Mouse (Mus musculus) hindbrain, embryonic 16.5 days (tissue): ENCODE data around the gene Glp1r. TPM values are rescaled to one million over a fixed set of nuclear protein-coding genes. Genes with fewer than 3 reads are reported as not detected.

Experiments
- ATAC-seq: fragments of 200-750 bp; cut with Nextera tagmentation; 2 replicates; pipeline ENCODE4 v1.8.0; 2017; ENCODE audit warnings: moderate TSS enrichment, moderate library complexity
- H3K27ac ChIP-seq: fragments of 300-500 bp; sonication (generic); 2 replicates; pipeline ENCODE4 v1.5.1; 2014; ENCODE audit warnings: low read depth, mild to moderate bottlenecking, control low read depth, low read length, moderate library complexity
- H3K27me3 ChIP-seq: fragments of 300-500 bp; sonication (generic); replicated peaks from 2 replicates; pipeline ENCODE4 v1.6.1; 2014; ENCODE audit warnings: low read length; ENCODE audit not compliant: control insufficient read depth, insufficient read depth
- H3K36me3 ChIP-seq: fragments of 300-500 bp; sonication (generic); 2 replicates; pipeline ENCODE4 v1.6.1; 2014; ENCODE audit warnings: mild to moderate bottlenecking, low read length, moderate library complexity, mixed read lengths; ENCODE audit not compliant: control insufficient read depth, insufficient read depth
- H3K4me1 ChIP-seq: fragments of 300-500 bp; sonication (generic); 2 replicates; pipeline ENCODE4 v1.6.1; 2014; ENCODE audit warnings: low read depth, low read length; ENCODE audit not compliant: control insufficient read depth, insufficient read depth
- H3K4me2 ChIP-seq: fragments of 300-500 bp; sonication (generic); 2 replicates; pipeline ENCODE4 v1.6.1; 2014; ENCODE audit warnings: mild to moderate bottlenecking, low read length, control low read depth, moderate library complexity
- H3K4me3 ChIP-seq: fragments of 300-500 bp; sonication (generic); 2 replicates; pipeline ENCODE4 v1.5.1; 2014; ENCODE audit warnings: mild to moderate bottlenecking, low read length, control low read depth, moderate library complexity
- H3K9ac ChIP-seq: fragments of 300-500 bp; sonication (generic); 2 replicates; pipeline ENCODE4 v1.6.1; 2014; ENCODE audit warnings: low read depth, mild to moderate bottlenecking, control low read depth, low read length, moderate library complexity
- H3K9me3 ChIP-seq: fragments of 300-500 bp; sonication (generic); 2 replicates; pipeline ENCODE4 v1.6.1; 2014; ENCODE audit warnings: mild to moderate bottlenecking, low read length, moderate library complexity; ENCODE audit not compliant: control insufficient read depth
- WGBS: fragments of 180-500 bp; shearing (Covaris S2); extraction: QIAGEN DNeasy Blood & Tissue Kit; methylation state at CpG from one replicate; pipeline ENCODE4 v1.1.7; 2014; 5-methylcytosine and 5-hydroxymethylcytosine counted together
- microRNA-seq: library from miRNA; unstranded; fragments of <30 nt; microRNA quantifications from one replicate; pipeline ENCODE4, GENCODE M21; 2017
- polyA plus RNA-seq: library from polyadenylated mRNA; unstranded; fragments of >200 nt; fragmentation: Nextera tagmentation; extraction: Ambion mirVana; gene quantifications from 2 replicates; pipeline ENCODE4 v1.2.1, GENCODE M21; 2015

The Glp1r gene
- polyA plus RNA-seq, 1 experiment from 2014 or later = 0.89 TPM

DNA sequence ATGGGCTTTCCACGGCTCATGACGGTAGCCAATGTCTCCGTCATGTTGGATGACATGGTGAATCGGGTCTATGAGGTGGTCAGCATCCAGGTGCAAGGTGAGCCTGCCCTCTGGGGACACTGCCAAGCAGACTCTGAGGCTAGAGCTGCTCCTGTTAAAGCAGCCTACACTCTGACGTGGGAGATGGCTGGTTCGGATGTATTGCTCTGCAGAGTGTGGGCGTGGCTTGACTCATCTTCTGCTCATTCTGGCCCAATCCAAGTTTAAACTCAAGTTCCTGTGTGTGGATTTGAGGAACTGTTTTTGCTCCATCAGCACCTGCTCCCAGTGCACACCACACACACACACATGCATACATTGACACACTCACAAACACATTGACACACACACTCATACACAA is 70.3 kb downstream of the Glp1r start:
- no peaks in the 10 kb centered on the region for H3K27me3 ChIP-seq
- no peak for ATAC-seq
- 89% methylated on average over 7 of the region's 7 CpGs for WGBS

DNA sequence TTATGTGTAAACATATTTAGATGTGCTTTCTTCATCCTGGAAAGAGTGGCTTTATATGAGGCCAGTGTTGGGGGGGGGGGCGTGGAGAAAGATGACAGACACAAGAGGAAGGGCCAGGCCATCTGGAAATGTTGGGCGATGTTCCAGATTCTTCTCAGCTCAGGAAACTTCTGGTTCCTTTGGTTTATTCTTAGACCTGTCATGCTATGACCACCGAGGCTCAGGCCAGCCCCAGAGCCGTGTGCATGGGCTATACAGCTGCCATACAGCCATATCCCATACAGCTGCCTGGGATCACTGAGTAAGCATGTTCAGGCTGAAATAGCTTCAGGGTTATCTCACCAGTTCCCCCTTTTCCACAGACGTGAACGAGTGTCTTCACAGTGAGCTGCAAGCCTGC is 71.7 kb downstream of the Glp1r start:
- 81% methylated on average over 5 of the region's 6 CpGs for WGBS
- ATAC-seq = no peak
- no peak overlapping the region for H3K27ac ChIP-seq
- H3K4me1 ChIP-seq = peaks cover 3% of the 10 kb centered on the region; the same call in 1 of the 2 replicates
- no peaks in the 10 kb centered on the region for H3K27me3 ChIP-seq
- no peaks in the 10 kb centered on the region for H3K9me3 ChIP-seq
- no peaks in the 10 kb centered on the region for H3K36me3 ChIP-seq
- no peak overlapping the region for H3K9ac ChIP-seq
- H3K4me3 ChIP-seq = no peak overlapping the region
- no peak overlapping the region for H3K4me2 ChIP-seq

More for the DNA sequence above, 70.3 kb downstream of the Glp1r start:
- H3K36me3 ChIP-seq = no peaks in the 10 kb centered on the region
- no peak overlapping the region for H3K9ac ChIP-seq
- H3K4me2 ChIP-seq = no peak overlapping the region
- no peak overlapping the region for H3K4me3 ChIP-seq
- no peak overlapping the region for H3K27ac ChIP-seq
- H3K4me1 ChIP-seq = peaks cover 3% of the 10 kb centered on the region; the same call in 1 of the 2 replicates
- no peaks in the 10 kb centered on the region for H3K9me3 ChIP-seq

DNA sequence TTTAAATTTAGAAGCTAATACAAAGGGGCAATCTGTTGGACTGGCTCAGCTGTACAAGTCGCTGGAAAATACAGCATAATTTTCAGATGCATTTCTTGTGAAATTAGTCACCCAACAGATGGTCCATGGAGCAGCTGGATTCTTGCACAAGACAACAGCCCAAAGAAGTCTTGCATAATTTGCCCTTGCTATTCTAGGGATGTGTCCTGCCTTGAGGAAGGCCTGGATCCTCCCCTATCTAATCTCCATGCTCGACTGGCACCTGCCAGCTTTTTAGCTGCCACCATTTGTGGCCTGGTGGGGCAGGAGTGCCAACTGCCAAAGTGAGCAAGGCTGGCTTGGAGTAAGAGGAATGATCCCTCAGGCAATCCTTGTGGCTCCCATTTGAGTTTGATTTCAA is 75.7 kb downstream of the Glp1r start:
- Histone ChIP-seq H3K4me2 (no peak overlapping the region), H3K9ac (no peak overlapping the region), H3K9me3 (no peaks in the 10 kb centered on the region), H3K27ac (no peak overlapping the region), H3K27me3 (no peaks in the 10 kb centered on the region), H3K4me3 (no peak overlapping the region), H3K36me3 (no peaks in the 10 kb centered on the region), H3K4me1 (no peaks in the 10 kb centered on the region)
- no peak for ATAC-seq
- 47% methylated on average over 2 of the region's 2 CpGs for WGBS

DNA sequence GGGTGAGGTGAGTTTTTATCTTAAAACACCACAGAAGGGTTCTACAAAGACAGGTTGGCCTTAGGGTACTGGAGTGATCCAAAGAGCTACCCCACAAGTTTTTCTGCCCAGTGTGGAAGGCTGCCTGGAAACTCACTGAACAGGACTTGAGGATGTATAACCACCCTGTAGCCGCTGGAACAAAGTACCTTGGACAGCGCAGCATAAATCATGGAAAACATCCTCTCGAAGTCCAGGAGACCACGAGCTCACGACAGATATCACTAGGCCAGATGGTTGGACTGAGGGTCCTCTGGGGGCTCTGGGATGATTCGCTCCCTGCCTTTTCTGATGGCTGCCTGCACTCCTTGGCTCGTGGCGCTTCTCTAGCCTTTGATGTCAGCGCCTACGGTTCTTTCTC is 76.9 kb downstream of the Glp1r start:
- no peaks in the 10 kb centered on the region for H3K4me1 ChIP-seq
- ATAC-seq = no peak
- no peak overlapping the region for H3K4me3 ChIP-seq
- H3K9ac ChIP-seq = no peak overlapping the region
- H3K27ac ChIP-seq = no peak overlapping the region
- H3K9me3 ChIP-seq = no peaks in the 10 kb centered on the region
- 76% methylated on average over 10 of the region's 10 CpGs for WGBS
- H3K36me3 ChIP-seq = no peaks in the 10 kb centered on the region
- H3K27me3 ChIP-seq = no peaks in the 10 kb centered on the region
- H3K4me2 ChIP-seq = no peak overlapping the region

DNA sequence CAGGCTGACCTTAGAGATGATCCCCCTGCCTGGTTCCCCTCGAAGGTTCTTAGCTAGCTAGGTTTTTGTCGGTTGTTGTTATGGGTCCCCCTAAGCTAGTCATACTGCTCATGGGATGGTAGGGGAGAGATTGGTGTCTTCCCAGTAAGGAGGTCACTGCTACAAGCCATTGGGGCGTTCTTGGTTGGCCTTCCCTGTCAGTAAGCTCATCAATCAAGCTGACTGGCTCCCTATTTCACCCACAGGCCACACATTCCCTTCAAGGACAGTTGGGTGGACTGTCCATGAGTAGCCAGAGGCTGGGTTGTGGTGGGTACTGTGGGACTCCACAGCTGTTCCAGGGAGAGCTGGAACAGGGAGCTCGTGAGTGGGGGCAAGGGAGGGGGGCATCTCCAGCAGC is 81.9 kb downstream of the Glp1r start:
- no peaks in the 10 kb centered on the region for H3K4me1 ChIP-seq
- H3K27ac ChIP-seq = no peak overlapping the region
- no peaks in the 10 kb centered on the region for H3K36me3 ChIP-seq
- no peaks in the 10 kb centered on the region for H3K27me3 ChIP-seq
- H3K4me3 ChIP-seq = no peak overlapping the region
- 68% methylated on average over 4 of the region's 4 CpGs for WGBS
- no peak overlapping the region for H3K9ac ChIP-seq
- no peak for ATAC-seq
- no peak overlapping the region for H3K4me2 ChIP-seq
- H3K9me3 ChIP-seq = no peaks in the 10 kb centered on the region

DNA sequence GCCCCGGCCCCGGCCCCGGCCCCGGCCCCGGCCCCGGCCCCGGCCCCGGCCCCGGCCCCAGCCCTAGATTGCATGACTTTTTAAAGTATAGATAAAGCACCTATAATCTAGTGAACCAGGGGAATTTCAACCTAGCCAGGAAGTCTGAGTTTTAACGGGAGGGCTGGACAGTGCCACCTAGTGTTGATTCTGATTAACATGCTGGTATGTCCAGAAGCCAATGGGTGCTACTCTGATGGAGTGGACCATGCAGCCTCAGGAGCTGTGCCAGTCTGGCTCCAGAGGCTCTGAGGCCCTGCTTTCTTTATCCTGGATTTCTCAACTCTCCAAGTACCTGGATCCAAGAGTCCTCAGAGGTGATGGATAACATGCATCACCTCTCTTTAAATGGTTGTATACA is 88.6 kb downstream of the Glp1r start:
- 73% methylated on average over 10 of the region's 10 CpGs for WGBS
- no peaks in the 10 kb centered on the region for H3K4me1 ChIP-seq
- H3K4me2 ChIP-seq = no peak overlapping the region
- H3K27ac ChIP-seq = no peak overlapping the region
- no peaks in the 10 kb centered on the region for H3K9me3 ChIP-seq
- H3K4me3 ChIP-seq = no peak overlapping the region
- no peak for ATAC-seq
- no peaks in the 10 kb centered on the region for H3K36me3 ChIP-seq
- H3K9ac ChIP-seq = no peak overlapping the region
- H3K27me3 ChIP-seq = no peaks in the 10 kb centered on the region; the same call in 1 of the 2 replicates

Small RNAs within 50 kb of the gene (microRNA-seq; reads per million reads assigned to microRNA genes)
- gene Gm24026 = not detected

Other genes starting within 250 kb of the Glp1r start
- 0.03 and 0.32 TPM in 2 replicates for gene Umodl1, start 52.8 kb downstream of the Glp1r start, polyA plus RNA-seq
- 20.2 and 20.9 TPM in 2 replicates for gene Abcg1, start 155.9 kb downstream of the Glp1r start, polyA plus RNA-seq
- 0.94 and 1.1 TPM in 2 replicates for gene Tff3, start 227.8 kb downstream of the Glp1r start, polyA plus RNA-seq
- not detected in 2 replicates for gene Tff2, start 242.5 kb downstream of the Glp1r start, polyA plus RNA-seq